Mouse (Mus musculus): ENCODE measurements around the gene Agpat1. TPM values are rescaled to one million over a fixed set of nuclear protein-coding genes. Genes with fewer than 3 reads are reported as not detected.
A peak's percentile ranks its signal among the peaks of the same experiment; 100 is the strongest.

Gene Agpat1
- total RNA-seq, 2 experiments from 2014 or later: 19.1 to 50.1 TPM

DNA sequence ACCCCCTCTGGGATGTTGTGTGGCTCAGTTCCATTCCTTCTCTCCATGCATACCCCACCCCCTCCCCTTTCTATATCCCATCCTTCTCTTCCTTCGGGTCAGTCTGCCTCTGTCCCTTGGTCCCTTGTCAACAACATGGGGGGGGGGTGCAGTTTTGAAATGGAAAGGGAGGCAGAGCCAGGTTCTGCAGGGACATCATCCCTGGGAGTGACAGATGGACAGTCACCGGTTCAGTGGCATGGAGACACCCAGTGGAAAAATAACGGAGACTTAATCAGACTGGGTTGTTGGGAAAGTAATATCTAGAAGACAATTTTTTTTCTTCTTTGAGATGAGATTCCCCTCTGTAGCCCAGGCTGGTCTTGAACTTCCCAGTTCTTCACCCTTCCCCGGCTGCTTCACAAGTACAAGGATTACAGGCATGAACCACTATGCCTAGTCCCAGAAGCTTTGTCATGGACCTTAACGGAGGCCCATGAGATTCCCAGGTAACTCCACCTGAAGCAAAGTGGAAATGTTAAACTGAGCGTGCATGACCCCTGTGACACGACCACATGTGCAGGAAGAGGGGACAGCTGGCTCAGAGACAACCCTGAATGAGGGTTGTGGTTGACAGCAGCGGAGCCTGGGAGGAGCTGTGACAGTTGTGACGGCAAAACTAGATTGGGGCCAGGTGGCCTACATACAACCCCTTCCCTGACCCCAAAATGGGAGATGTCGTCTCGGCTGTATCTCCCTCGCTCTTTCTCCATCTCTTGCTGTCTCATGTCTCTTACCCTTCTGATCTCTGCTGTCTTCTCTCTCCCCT is 25.9 kb downstream of the Agpat1 start:
- no peak for ATAC-seq (replicated peaks; ENCODE audit: poor library complexity, severe bottlenecking)

DNA sequence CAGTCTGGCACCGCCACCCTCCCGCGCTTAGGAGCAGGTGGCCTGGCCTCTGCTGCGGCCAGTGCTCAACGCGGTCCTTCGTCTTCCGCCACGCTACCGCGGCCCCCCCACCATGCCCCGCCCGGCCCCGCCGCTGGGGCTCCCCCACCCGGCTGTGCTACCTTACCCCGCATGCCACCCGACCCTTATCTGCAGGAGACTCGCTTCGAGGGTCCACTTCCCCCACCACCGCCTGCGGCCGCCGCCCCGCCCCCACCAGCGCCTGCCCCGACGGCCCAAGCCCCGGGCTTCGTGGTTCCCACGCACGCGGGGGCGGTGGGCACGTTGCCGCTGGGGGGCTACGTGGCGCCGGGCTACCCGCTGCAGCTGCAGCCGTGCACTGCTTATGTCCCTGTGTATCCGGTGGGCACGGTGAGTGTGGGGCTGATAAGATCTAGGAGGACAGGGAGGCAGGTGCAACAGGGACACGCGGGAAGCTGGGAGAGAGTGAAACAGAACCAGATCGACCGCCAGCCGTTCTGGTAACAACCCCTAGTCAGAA is 26.8 kb downstream of the Agpat1 start:
- no peak for ATAC-seq (replicated peaks; ENCODE audit: poor library complexity, severe bottlenecking)

DNA sequence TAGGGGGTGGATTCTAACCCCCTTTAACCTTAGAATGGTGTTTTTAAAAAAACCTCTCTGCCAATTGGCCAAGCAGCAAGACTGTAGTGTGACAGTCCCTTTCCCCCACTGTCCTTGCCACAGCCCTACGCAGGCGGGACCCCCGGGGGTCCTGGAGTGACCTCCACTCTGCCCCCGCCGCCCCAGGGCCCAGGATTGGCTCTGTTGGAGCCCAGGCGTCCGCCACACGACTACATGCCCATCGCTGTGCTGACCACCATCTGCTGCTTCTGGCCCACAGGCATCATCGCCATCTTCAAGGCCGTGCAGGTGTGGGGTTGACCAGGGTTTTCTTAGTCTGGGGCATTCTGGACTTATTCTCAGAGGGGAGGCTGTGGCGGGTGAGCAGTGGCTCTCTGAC is 27.6 kb downstream of the Agpat1 start:
- ATAC-seq (replicated peaks; ENCODE audit: poor library complexity, severe bottlenecking): no peak

DNA sequence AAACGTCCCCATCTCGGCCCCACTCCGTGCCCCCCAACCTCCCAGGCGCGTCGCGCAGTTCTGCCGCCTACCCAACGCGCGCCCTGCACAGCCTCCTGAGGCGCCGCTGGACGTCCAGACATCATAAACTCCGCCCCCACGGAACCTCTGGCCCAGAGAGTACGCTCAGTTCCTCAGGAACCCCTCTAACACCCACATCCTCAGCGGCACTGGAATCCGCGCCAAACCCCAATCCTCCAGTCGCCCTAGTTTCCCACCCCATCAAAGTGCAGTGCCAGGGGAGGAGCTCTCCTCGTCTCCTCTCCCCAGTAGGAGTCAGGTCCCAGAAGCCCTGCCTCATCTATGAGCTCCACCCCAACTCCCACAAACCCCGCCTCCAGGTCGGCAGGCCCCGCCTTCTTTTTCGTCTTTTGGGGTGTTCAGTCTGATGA is 28.2 kb downstream of the Agpat1 start:
- peak; percentile 77 for ATAC-seq (replicated peaks; ENCODE audit: poor library complexity, severe bottlenecking)

DNA sequence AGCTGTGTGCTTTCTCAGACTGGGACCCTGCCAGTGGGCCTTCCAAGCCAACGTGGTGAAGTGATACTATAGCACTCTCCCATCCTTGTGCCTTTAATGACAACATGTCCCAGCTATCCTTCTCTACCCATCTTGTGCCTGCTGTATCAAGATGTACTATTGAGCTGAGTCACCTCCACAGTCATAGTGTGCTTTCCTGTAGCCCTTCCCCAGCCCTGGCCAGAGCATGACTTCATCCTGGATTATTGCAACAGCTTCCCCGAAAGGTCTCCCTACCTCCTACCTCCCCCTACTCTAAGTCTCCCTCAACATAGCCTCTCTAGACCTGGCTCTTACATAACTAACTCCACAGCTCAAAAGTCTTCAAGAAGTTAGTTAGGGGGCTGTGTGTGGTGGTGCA is 31.6 kb downstream of the Agpat1 start:
- peak; percentile 12 for ATAC-seq (replicated peaks; ENCODE audit: poor library complexity, severe bottlenecking)

DNA sequence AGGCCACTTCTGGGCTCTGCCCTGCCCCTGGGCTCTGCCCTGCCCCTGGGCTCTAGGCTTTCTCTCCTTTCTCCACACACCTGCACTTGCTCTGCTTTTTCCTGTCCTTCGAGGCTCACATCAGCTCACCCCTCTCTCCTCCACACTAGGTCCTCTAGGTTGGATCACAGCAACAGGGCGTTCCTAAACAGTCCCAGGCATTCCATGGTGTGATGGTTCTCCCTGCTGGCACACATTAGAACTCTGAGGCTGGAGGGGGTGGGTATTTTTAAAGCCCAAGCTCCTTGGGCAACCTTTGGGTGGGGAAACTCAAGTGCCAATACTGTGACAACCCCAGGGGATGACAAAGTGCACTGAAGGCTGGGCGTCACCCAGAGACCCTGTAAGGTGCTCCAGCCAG is 33.4 kb downstream of the Agpat1 start:
- no peak for ATAC-seq (replicated peaks; ENCODE audit: poor library complexity, severe bottlenecking)

DNA sequence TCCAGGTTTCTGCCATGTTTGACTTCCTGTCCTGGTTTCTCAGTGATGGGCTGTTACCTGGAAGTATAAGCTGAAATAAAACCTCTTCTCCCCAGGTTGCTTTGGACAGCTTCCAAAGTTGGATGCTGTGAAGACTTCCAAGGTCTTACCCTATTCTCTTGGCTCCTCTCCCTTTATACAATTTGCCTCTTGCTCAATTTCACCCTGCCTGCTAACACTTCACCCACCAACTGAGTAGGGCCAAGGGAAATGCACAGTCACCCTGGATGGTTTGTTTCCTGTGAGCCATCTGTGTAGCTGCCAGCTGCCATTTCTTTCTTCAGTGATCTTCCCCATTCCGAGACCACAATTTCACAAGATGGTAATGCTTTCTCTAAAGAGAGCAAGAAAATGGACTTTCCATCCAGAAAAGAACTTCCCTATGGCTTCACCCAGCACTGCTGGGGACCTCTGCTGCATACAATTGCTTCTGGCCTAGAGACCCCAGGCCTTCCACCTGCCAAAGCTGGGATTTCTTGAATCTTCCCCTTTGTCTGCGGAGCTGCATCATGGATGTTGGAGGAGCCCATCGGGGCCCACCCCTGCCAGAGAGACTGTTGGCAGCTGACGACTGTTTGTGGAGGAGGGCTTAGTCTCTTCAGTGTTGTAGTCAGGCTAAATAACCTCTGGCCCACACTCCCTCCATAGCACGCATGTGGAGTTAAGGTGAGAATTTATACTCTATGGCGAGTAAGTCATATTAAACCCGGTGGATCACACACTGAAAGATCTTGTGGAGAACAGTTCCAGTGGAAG is 35.6 kb downstream of the Agpat1 start:
- peak; percentile 82 for ATAC-seq (replicated peaks; ENCODE audit: poor library complexity, severe bottlenecking)

DNA sequence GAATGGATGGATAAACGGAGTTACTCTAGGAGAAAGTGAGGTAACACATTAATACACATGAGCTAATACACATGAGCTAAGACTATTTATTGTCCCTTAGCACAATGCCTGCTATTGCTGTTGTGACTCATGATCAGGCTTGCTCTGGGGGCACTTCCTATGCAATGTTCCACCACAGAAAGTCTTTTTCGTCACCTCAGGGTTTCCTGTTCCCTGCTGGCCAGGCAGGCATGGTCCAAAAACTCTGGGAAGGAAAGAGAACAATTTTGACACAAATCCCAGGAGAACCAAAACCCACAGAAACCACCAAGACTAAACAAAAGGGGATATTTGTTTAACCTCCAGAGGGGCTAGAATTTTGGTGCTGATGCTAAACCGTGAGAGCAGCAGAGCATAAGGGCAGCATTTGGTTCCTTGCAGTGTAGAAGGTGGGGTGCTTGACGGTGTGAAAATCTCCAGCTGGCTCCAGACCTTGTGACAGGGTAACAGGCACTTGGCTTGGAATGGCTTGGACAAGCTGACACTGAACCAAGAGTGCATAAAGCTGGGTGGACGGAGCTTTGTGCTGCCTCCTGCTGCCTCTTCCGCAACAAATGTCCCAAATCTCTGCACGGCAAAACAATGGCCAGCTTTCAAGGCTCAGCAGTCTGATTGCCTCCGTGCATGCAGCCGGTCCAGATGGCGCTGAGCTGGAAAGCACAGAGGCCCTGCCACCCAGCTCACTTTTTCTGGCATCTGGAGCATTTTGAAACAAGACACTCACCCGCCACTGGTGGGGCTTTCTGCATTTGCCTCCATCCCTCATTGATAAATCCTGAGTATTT is 36.9 kb downstream of the Agpat1 start:
- peak; percentile 64 for ATAC-seq (replicated peaks; ENCODE audit: poor library complexity, severe bottlenecking)

DNA sequence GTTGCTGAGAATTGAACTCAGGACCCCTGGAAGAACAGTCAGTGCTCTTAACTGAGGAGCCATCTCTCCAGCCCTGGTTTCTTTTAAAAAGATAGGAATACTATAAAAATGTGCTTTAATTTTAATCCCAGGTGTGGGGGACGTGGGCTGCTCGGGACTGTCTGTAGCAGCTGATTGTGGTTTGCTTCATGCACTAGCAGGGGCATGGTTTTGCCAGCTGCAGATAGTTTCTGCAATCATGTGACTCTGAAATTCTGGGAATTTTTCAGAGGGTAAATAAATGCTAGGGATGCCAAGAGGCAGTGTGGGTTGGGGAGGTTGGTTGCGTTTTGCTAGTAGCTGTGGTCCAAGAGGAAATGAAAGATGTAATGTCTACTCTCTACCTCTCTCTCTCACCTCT is 37.9 kb downstream of the Agpat1 start:
- no peak for ATAC-seq (replicated peaks; ENCODE audit: poor library complexity, severe bottlenecking)

DNA sequence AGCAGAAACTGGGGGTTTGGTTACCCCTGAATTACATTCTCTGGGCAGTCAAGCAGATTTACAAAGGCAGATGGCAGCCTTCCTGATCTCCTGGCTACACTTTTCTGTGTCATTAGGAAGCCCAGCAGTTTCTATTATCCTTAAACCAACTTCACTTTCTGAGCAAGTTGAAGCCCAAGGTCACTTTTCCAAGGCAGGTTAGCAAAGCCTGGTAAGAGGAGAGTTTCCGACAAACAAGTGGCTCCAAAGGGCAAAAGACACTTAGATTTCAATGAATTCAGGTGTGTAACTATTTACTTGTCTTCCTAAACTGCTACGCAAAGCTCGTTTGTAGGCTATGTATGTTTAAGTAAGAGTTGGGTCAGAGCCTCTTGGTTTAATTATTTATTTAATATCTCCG is 39.3 kb downstream of the Agpat1 start:
- no peak for ATAC-seq (replicated peaks; ENCODE audit: poor library complexity, severe bottlenecking)

DNA sequence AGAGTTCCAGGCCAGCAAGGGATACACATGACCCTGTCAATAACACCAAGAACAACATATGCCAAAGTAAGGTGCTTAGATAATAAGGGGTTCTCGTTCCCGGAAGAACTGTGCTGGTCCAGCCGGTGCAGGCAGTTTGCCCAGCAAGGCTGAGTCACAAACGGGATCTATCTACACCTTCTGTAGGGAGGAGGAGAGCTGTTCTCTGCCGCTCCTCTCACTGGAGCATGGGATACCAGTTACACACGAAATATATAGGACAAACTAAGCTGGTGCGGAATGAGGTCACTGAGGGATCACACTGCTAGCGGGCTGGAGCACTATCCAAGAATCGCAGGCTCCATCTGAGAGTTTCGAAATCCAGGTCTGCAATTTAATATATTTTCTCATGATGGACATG is 39.9 kb downstream of the Agpat1 start:
- ATAC-seq (replicated peaks; ENCODE audit: poor library complexity, severe bottlenecking): no peak

DNA sequence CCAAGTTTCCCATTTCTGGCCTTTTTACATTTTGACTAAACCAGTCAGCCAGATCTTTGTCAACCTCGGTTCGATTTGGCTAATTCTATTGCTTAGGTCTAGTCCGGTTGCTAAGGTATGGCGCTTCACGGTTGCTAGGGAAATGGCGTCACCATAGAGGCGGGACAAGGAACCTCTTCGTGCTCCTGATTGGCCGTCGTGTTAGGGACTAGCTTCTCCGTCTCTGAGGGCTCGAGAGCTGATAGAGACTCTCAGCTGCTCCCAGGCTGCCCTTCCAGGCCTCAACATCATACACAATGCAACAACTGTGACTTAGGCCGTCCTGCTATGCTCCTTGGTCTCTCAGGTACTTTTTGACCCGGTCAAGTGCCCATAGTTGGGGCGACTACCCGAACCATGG is 40.5 kb downstream of the Agpat1 start, which contains the start of gene Fkbpl:
TSS of gene Fkbpl (plus strand) at position 157 of the 400 bp plus-strand sequence.
- ATAC-seq (replicated peaks; ENCODE audit: poor library complexity, severe bottlenecking): peak; percentile 58

DNA sequence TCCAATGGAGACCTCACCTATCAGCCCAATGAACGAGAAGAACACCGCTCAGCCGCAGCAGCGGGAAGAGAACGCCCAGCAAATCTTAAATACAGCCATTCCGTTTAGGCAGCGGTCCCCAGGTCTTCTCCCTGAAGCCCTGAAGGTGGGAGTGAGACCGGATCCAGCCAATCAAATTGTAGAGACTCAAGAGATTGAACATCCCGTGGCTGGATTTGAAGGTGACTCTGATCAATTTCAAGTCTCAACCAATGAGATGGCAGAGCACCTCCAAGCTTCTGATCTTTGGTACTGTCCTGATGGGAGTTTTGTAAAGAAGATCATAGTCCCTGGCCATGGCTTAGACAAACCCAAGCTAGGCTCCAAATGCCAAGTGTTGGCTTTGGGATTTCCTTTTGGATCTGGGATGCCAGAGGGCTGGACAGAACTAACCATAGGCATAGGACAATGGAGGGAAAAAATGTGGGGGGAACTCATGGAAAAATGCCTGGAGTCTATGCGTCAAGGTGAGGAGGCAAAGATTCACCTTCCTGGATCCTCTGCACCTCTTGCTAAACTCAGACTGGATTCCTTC is 41.3 kb downstream of the Agpat1 start:
- no peak for ATAC-seq (replicated peaks; ENCODE audit: poor library complexity, severe bottlenecking)

DNA sequence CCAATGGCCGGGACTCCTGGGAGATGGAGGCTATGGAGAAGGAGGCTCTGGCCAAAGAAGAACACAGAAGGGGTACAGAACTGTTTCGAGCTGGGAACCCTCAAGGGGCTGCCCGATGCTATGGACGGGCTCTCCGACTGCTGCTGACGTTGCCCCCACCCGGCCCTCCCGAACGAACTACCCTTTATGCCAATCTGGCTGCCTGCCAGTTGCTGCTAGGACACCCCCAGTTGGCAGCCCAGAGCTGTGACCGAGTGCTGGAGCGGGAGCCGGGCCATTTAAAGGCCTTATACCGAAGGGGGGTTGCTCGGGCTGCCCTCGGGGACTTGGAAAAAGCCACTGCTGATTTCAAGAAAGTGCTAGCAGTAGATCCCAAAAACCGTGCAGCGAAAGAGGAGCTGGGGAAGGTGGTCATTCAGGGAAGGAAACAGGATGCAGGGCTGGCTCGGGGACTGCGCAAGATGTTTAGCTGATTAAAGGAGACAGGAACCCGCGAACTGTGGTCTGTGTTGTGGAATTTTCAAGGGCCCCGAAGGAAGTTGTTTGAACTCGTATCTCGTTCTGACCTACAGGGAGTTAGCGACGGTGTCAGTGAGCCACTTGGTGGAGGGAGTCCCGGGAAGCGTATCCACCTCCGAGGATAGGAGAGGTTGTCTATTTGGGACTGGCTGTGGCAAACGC is 41.9 kb downstream of the Agpat1 start:
- ATAC-seq (replicated peaks; ENCODE audit: poor library complexity, severe bottlenecking): 0 out of 2 replicates have a peak, but pooled peaks have one; percentile 6

DNA sequence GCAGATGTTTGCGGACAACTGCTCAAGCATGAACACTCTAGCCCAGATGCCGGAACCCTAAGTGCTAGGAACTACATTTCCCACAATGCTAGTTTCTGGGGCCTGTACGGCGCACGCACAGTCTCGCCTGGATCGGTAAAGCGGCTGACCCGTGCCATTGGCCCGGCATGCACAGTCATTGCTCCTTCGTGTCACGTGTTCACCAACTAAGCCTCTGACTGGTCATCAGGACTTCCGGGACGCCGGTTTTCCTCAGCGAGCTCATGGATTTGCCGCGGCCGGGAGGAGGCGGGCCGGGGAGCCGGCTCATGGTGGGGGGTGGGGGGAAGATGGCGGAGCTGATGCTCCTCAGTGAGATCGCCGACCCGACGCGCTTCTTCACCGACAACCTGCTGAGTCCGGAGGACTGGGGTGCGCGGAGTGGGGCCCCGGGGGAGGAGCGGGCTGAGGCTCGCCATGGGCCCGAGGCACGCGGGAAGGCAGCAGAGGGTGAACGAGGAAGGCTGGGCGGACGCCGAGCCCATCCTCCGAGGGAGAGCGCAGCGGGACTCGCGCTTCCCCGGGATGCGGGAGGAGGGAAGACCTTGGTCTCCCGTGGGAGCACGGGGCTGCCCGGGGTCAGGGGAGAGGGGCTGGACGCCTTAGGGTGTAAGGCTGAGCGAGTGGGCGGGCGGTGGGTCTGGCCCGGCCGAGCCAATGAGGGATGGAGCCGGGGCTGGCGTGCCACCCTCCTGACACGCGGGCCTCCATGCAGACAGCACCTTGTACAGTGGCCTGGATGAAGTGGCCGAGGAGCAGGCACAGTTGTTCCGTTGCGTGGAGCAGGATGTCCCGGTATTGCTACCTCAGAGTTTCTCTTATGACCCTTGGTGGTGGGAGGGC is 43.1 kb downstream of the Agpat1 start, which contains the start of gene Atf6b:
TSS of gene Atf6b (plus strand) at position 241 of the 882 bp plus-strand sequence.
- ATAC-seq (replicated peaks; ENCODE audit: poor library complexity, severe bottlenecking): peak; percentile 81

DNA sequence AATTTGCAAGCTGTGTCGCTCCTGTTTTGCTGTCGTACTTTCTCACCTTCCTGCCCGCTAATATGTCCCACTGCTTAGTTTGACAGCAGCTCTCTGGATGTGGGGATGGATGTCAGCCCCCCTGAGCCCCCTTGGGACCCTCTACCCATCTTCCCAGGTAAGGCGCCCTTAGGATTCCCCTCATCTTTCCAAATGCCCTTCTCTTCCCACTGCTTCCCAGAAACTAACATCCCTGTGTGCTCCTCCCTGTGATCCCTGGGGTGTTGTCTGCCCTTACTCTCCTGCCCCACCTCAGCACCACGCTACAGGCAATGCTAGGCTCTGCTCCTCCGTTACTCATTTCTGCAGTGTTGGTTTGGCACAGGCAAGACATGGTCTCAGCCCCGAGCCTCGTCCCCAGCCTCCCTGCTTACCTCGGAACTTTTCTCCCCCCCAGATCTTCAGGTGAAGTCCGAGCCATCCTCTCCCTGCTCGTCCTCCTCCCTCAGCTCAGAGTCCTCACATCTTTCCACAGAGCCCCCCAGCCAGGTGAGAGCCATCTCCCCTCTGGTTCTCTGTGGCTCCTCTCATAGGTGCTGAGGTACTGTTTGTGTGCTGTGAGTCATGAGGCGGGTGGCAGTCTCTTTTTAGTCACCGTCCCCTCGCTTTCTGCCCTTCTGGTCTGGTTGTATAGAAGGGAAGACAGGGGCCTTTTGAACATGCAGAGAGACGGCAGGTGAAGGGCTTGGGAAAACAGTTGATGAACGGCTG is 44.3 kb downstream of the Agpat1 start:
- ATAC-seq (replicated peaks; ENCODE audit: poor library complexity, severe bottlenecking): no peak

DNA sequence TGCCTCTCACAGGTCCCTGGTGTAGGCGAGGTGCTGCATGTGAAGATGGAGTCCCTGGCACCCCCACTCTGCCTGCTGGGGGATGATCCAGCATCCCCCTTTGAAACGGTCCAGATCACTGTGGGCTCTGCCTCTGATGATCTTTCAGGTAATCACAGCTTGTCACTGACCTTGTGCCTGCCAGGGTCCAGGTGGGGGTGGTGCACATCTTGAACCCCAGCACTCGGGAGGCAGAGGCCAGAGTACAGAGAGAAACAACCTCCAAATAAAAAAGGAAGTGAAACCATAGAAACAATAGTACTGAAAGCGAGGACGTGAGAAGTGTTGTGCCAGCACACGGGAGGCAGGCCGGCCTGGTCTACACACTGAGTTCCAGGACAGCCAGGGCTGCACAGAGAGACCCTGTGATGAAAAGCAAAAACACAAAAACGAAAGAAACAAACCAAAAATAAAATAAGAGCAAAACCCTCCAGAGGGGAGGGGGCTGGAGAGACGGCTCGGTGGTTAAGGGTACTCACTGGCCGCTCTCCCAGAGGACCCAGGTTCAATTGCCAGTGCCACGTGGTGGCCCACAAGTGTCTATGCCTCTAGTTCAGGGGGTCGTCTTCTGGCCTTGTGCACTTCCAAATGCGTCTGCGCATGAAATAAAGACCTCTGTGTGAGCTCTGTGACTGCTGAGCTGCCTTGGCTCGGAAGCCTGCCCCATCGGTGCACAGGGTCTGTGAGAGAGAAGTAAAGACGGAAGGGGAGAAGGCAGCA is 45.2 kb downstream of the Agpat1 start:
- no peak for ATAC-seq (replicated peaks; ENCODE audit: poor library complexity, severe bottlenecking)

Data from granulocyte monocyte progenitor cell, adult 5-6 weeks (primary cell).